Mouse (Mus musculus) heart, adult 11 months (tissue): ENCODE measurements around the gene Il22ra1.
"Not testable (repeated sequence)": the region's sequence is repeated elsewhere in the genome, so short reads cannot be mapped to it uniquely, and the experiment has no call there.

ENCODE experiments used
- DNase-seq: peaks from one replicate; pipeline ENCODE4 v3.0.0; 2022

Il22ra1 gene

DNA sequence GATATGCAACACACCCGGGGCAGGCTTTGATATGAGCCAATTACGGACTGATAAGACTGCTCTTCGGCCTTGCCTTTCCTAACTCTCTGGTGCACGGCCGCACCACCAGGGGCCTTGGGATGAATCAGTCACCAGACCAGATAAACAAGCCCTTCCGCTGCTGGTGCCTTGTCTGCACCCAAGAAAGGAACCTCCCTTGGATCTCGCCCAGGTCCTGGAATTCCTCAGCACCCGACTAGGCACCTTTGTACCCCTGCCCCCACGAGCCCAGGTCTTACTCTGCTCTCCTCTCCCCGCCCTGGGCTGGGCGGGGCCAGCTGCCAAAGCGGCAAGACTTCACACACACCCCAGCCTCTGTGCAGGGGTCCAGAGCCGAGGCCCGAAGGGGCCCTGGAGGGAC lies at the start of gene Il22ra1:
Gene Il22ra1, plus strand, starts transcription at position 356 of the 400 bp plus-strand sequence.
- no peak for DNase-seq

DNA sequence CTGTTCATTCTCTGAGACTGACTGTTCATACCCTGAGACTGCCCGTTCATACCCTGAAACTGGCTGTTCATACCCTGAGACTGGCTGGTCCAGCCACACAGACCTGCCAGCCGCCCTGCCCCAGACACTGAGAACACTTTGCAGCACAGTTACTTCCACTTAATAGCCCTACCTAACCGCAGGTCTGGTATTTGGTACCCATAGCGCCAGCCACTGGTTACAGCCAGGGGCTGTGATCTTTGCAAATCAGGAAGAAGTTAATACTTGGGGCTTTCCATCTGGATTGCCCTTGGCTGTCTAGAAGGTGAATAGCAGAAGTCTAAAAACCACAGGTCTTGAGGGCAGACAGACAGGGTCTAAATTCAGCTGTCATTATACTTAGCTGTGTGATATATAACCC lies 48.7 kb upstream of the Il22ra1 start:
- DNase-seq: no peak

DNA sequence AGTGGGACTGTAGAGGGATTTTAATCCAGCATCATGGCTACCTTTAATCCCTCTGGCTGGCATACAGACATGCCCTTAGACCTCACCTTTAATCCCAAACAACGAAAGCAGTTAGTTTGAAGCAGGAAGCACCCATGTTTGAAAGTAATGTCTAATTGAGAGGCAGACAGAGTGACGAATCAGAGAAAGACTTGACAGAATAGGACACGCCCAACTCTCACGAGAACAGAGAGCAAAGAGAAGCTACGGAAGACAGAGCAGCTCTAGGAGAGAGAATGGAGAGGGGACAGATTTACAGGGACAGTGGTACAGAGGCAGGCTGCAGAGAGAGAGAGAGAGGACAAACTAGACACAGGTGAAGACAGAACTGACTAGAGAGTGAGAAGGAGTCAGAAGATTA lies 46.2 kb upstream of the Il22ra1 start:
- no peak for DNase-seq

DNA sequence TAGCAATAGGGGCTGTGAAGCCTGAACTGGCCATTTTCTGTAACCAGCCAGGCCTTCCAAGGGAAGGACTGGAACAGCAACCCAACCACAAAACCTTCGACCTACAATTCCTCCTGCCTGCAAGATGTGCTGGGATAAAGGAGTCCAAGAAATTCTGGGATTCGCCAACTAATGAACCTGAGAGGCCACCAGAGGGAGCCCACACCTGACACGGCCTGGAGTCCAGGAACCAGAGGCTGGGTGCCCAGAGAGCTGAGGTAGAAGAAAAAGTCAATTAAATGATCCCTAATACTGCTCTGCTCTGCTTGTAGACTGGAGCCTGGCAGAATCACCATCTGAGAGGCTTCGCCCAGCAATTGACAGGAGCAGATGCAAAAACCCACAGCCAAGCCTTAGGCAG lies 44.4 kb upstream of the Il22ra1 start:
- no peak for DNase-seq

DNA sequence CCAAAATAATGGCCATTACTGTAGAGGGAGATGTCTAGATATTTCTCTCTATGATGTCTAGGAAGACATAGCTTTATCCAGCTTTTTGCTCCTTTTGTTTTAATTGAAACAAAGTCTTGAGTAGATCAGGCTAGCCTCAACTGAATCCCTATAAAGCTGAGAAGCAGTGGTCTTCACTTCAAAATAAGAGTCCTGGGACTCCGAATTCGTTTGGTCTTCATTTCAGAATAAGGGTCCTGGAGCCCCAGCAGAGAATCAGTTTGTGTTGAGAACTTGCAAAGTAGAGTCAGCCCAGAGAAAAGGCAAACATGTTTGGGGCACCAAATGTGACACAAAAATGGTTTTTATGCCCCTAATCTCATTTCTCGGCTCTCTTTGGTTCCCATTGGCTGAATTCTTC lies 43.2 kb upstream of the Il22ra1 start:
- no peak for DNase-seq

DNA sequence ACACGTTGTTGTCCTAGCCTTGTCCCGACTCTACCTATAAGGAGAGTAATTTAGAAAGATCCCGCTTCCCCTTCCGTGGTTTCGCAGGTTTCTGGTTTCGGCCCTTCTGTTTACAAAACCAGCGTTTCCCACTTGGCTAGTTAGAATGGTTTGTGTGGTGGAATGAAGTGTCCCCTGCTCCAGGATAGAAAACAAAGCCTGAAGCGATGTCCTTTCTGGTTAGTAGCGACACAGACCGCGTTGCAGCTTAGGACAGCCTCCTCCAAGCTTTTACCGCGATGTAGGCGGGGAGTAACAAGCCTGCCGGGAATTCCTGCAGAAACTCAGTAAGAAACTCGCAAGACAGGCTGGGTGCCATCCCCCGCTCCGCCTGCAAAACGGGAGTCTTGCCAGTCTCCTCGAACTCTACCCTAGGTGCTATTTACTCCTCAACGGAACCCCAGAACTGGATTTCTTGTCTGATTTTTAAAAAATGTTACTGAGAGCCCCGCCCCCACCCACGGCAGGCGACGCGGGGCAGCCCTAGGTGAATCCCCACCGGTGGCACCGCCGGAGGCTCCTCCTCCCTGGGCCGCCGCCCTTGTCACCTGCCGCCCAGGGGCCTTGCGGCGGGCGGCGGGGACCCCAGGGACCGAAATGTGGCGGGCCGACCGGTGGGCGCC lies 41.9 kb upstream of the Il22ra1 start, which contains the start of gene Ifnlr1:
Gene Ifnlr1, plus strand, starts transcription at position 382 of the 662 bp plus-strand sequence.
- DNase-seq: peak; percentile 96

DNA sequence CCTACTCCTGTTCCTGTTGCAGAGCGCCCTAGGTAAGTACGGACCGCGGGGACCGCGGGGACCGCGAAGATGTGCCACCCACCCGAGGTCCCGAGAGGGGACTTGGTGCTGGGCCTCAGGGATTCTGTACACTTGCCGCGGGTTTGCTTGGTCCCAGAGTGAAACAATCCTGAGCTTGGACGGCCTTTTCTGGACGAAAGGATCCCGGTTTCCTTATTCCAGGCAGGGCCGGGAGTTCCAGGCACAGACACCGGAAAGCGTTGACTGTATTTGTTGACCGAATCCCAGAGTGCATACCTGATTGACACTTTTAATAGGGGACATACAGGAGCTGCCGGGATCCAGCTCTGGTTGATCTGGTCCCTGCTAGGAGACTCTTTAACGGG lies 41.4 kb upstream of the Il22ra1 start:
- DNase-seq: no peak

DNA sequence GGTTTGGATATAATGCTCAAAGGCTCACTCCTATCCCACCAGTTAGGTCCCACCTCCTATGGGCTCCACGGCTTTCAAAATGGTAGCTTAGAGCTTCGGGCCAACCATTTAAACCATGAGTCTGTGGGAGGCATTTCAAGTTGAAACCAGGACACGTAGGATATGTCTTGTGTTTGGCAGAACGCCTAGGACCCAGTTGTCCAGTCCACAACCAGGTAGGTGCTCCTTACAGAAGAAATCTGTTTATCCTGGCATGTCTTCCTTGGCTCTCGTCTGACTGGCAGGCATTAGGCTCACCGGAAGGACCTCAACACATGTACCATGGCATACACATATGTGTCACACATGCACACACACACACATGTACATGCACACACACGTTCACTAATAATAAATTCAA lies 38.2 kb upstream of the Il22ra1 start:
- no peak for DNase-seq

DNA sequence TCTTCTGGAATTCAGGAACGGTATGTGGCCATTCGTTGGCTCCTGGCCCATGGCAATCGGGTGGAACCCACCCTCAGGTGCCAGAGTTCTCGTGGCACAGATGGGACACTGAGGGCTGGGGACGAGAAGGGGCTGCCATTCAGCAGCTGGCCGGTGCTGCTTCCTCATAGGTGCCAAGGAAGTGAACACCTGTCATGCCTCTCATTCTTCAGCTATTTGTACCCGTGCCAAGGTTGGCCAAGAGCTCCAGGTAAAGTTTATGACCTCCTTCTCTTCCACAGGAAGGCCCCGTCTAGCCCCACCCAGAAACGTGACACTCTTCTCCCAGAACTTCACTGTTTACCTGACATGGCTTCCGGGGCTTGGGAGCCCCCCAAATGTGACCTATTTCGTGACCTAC lies 37.7 kb upstream of the Il22ra1 start:
- no peak for DNase-seq

DNA sequence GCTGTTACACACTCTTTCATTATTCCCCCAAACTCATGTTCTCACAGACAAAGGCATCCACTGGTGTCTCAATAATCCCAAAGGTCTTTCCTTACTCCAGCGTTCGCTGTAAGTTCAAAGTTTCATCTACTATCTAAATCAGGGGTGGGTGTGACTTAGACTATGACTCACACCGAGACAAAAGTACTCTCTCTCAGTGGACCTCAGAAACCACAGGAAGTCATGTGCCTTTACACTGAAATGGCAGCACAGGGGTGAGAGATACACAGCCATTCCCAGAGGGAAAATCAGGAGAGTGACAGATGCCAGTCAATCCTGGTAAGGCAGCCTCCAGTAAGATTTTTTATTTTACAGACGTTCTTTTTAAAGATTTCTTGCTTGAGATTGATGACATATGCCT lies 35.1 kb upstream of the Il22ra1 start:
- no peak for DNase-seq

DNA sequence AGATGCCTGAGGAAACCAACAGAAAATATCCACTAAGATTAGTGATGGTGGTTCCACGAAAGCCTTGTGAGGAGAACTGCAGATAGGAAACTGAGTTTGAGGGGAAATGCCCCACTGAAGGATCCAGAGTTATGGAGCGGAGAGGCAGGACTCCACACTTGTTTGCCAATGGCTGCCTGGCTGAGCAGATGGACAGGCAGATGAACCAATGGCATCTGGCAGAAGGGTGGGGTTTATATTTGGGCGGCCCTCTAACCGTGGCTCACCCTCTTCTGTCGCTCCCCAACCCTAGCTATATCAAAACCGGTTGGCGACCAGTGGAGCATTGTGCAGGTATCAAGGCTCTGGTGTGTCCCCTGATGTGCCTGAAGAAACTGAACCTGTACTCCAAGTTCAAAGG lies 29.5 kb upstream of the Il22ra1 start:
- no peak for DNase-seq

DNA sequence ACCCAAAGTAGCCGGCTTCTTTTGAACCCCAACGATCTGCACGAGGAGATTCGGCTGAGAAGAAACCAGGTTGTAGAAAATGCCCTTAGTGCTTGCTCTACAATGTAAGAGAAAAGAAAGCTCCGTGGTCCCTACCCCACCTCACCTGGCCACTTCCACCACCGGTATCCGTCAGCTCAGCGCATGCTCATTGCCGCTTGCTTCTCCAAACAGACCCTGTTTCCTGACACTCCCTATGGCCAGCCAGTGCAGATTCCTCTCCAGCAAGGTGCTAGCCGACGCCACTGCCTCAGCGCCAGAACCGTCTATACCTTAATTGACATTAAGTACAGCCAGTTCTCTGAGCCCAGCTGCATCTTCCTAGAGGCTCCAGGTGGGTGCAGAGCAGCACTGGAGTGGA lies 24.5 kb upstream of the Il22ra1 start:
- peak; percentile 92 for DNase-seq

DNA sequence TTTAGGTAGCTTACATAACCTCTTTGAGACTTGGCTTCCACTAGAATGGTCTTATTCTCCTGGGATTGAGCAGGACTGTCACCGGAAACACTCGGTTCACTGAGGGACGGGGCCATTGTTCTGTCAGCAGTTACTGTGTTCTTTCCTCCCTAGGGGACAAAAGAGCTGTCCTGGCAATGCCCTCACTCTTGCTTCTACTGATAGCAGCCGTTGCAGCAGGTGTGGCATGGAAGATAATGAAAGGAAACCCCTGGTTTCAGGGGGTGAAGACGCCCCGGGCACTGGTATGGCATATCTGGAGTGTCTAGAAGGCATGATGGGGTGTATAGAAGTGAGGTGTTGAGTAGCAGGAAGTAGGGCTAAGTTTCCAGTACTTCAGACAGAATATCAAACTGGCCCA lies 24.0 kb upstream of the Il22ra1 start:
- DNase-seq: peak; percentile 98

DNA sequence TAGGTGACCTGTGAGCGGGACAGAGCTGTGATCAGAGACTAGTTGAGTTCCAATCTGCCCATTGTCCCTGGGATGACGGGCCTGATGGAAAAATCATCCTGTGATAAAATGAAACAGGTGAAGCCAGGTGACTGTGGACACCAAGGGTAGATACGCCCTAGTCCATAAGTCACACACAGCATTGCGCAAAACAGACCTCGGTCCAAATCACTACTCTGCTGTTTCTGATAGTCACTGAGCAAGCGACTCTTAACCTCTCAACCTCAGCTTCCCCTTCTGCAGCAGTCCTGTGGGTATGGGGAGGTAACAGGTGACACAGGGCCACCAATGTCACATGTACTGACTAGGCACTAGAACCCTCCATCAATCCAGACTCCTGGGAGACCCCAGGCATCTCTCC lies 21.9 kb upstream of the Il22ra1 start:
- no peak for DNase-seq

DNA sequence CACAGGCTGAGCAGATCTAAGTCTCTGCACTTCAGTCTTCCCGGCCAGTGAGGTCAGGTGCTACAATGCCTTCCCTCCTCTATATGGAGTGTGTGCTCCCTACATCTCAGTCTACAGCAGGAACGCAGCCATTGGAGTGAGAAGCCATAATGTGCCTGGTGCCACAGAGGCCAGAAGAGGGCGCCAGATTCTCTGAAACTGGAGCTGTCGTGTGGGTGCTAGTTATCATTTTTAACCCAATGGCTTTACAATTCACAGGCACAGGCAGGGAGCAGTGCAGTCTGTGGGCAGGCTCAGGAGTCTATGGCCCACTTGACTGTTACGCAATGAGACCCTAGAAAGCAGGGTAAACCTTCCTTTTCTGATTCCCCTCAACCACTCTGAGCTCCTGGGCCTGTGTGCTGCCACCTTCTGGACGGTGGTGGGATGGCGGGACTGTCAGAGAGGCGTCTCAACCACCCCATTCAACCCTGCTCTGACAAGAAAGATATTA lies 18.9 kb upstream of the Il22ra1 start:
- DNase-seq: peak; percentile 96

DNA sequence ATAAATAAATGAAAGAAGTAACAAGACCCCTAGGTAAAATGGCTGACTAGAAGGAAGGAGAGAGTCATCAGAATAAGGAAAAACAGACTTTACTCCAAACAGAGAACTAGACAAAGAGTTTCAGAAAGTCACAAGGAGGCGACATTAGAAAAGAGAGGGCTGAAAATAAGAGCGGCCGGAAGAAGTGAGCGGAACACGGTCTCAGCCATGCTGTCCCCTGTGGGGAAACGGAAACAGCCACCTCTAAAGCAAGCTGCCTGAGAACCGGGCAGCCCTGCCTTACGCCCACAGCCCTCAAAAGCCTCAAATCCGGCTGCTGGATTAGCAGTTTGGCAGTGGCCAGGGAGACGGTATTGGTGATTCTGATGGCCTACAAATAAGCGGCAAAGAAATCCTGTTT lies 18.4 kb upstream of the Il22ra1 start:
- peak; percentile 55 for DNase-seq

DNA sequence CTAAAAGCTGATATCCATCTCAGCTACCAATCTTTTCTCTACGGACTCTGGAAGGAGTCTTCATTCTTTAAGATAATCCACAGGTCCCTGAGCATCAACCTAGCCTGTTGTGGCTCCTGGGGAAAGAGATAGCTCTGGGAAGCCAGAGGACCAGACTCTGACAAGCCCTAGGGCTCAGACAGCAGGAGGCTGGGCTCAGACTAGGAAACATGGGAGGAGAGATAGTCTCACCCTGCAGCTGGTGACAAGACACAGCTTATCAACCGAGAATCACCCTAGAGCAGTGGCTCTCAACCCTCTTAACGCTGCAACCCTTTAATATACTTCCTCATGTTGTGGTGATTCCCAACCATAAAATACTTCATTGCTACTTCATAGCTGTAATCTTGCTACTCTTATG lies 17.6 kb upstream of the Il22ra1 start:
- DNase-seq: no peak

DNA sequence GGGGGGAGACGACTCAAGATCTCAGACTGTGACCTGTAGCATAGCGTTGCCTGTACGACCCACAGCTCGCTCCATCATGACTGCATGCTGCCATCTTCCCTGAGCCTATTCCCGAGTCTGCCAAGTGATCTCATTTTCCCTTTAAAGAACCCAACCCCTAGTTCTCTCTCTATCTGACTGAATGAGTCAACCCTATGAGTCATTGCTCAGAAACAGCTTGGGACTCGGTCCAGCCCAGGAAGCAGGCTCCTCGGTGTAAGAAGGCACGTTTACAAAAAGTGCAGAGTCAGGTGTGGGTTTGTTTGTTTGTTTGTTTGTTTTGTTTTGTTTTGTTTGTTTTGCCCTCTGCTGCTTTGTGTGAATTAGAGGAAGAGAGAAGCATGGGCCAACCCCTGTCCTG lies 13.2 kb upstream of the Il22ra1 start:
- DNase-seq: no peak

DNA sequence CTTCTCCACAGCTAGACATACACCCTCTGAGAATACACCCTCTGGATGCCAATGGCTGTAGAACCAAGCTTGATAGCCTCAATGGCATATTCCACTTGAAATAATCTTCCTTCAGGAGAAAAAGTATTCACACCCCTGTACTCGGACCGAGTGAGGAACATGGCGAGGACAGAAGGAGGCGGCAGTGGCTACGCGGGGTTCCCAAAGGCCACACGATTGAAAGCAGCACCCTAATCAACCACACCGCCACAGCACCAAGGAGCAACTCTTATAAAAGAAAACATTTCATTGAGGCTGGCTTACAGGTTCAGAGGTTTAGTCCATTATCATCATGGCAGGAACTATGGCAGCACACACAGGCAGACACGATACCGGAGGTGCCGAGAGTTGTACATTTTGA lies 11.5 kb upstream of the Il22ra1 start:
- DNase-seq: not testable (repeated sequence)

DNA sequence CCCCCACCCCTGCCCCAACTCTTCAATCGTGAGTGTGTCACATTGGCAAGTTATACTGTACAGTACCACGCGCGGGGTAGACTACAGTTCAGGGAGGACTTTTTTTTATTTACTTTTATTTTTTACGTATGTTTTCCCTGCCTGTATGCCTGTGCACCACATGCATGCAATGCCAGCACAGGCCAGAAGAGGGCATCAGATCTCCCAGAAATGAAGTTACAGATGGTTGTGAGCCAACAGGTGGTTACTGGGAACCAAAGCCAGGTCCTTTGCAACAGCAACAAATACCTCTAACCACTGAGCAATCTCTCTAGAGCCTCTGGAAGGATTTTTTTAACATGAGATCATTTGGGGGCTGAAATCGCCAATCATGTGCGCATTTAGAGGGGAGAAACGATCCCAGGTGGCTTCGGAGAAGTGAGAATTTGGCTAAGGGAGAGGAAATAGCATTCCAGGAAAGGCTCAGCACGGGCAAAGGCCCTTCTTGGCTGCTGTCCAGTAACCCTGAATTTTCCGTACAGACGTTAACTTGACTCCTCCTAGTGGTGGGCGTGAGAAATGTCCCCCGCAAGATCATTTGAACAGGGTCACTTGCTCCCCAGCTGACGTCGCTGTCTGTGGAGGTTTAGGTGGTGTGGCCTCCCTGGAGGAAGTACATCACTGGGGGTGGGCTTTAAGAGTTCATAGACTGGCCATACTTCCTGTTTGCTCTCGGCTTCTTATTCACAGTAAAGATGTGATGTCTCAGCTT lies 5.3 kb upstream of the Il22ra1 start:
- no peak for DNase-seq

DNA sequence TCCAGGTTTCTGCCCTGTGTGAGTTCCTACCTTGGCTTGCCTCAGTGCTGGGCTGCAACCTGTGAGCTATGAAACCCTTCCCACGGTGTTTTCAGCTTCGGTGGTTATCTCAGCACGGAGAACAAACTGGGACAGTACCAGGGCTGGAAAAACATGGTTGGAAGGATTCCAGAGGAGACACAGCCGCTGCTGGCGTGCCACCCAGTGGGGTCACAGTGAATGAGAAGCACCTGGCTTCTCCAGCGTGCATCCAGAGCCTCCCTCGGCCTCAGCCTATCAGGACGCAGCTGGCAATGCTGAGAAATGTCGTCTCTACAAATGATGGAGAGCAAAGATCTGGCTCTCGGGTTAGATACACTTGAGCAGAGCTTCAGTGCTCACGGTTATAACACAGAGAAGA lies 1.6 kb upstream of the Il22ra1 start:
- DNase-seq: no peak

DNA sequence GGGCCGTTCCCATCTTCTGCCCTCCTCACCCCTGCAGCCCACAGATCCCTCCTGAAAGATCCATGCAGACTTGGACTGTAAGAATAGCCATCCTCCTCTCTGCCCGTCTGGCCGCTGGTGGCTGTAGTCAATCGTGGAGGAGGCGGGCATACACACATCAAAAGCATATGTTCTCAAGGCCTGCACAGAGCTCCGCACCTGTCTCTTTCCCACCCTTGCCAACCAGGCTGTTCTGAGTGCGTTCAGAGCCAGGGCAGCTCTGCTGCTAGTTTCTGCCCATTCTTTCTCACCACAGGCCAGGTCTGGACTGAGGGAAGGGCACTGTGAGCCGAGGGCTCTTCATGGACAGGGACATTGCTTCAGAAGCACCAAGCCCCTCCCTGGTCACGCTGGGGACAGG lies 2.2 kb downstream of the Il22ra1 start:
- DNase-seq: no peak

DNA sequence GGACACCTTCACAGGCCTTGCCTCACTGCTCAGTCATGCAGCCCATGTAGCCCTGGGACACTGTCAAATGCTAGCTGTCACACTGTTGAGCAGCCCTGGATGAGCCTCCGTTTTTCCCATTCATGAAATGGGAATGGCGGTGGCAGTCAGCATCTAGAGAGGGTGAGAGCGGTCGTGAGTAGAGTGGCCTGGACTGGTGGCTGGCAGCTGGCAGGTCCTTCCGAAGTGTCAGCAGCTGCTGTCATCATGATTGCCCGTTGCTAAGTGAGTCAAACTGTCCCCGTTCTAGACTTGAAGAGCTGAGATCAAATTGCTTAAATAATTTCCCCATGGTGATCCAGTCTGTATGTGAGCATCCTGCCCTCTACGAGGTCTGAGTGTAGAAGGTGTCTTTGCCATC lies 3.0 kb downstream of the Il22ra1 start:
- peak; percentile 84 for DNase-seq

DNA sequence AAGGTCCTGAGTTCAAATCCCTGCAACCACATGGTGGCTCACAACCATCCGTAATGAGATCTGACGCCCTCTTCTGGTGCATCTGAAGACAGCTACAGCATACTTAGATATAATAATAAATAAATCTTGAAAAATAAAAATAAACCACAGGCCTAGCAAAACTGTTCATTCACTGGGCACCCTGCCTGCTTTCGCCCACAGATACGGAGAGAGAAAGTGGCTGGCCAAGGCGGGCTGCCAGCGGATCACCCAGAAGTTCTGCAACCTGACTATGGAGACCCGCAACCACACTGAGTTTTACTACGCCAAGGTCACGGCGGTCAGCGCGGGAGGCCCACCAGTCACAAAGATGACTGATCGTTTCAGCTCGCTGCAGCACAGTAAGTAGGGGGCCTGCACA lies 5.9 kb downstream of the Il22ra1 start:
- no peak for DNase-seq

DNA sequence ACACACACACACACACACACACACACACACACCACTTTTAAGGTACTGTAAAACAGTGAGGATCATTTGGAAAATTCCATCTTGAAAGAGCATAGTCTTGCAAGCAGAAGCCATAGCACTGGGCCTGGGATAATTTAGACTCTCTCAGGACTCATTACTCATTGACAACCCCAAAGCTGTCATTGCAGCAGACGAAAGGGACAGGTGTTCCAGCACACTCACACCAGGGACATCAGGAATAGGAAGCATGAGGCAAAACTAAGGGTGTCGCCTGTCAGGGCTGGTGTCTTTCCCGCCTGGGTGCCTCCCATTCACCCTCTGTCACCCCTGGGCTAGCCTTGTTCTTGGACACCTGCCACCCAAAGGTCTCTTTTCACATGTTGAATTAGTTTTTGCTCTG lies 8.9 kb downstream of the Il22ra1 start:
- no peak for DNase-seq
